Mouse (Mus musculus): ENCODE measurements around the gene Zfyve21. TPM values are rescaled to one million over a fixed set of nuclear protein-coding genes. Genes with fewer than 3 reads are reported as not detected.

Gene Zfyve21
- polyA plus RNA-seq, 1 experiment from 2014 or later, result 39.8 TPM

DNA sequence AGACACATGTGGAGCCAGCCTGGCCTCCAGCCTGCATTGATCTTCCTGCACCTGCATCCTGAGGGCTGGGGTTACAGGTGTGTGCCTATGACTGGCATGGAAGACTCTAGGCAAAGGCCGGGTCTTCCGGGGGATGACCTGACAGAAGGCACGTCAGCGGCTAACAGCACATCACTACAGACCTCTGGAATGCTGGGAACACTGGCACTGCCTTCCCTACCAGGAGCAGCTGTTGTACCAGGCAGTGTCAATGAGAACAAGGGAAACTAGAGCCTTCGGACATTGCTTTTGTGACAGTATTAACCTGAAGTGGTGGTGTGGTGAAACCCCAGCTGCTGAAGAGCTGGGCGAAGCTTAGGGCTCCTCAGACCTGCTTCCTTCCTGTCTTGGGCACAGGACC, 5.2 kb upstream of the Zfyve21 start:
- Histone ChIP-seq H3K4me1 (peaks cover 22% of the 10 kb centered on the region), H3K36me3 (peaks cover 37% of the 10 kb centered on the region), H3K4me2 (no peak overlapping the region), H3K9ac (replicated peaks) (no peak overlapping the region), H3K4me3 (replicated peaks) (no peak overlapping the region), H3K27me3 (replicated peaks) (no peaks in the 10 kb centered on the region), H3K27ac (replicated peaks) (peak overlapping the region; percentile 38; the same call in 1 of the 2 replicates), H3K9me3 (replicated peaks) (no peaks in the 10 kb centered on the region)
- ATAC-seq (ENCODE audit: low FRiP score), result no peak
- 91% methylated on average over 6 of the region's 6 CpGs for WGBS

DNA sequence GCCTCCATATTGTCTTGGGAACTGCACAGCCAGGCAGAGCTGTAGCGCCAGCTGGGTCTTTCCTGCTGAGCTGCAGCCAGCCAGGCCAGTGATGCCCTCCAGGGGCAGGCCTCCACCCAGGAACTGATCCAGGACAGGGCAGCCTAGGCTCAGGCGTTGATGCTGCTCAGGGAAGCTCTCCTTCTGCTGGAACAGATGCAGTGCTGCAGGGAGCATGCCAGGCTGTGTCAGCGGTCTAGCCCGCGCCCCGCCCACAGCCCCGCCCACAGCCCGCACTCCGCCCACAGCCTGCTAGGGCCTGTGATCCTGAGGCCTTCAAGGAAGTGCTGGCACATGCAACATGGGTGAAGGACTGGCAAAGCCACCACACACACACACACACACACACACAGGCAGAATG, 4.2 kb upstream of the Zfyve21 start:
- Histone ChIP-seq H3K4me3 (replicated peaks) (no peak overlapping the region), H3K27ac (replicated peaks) (peak overlapping the region; percentile 38; the same call in 1 of the 2 replicates), H3K27me3 (replicated peaks) (no peaks in the 10 kb centered on the region), H3K4me1 (peaks cover 26% of the 10 kb centered on the region), H3K9ac (replicated peaks) (peak overlapping the region; percentile 3; the same call in 1 of the 2 replicates), H3K9me3 (replicated peaks) (no peaks in the 10 kb centered on the region), H3K4me2 (peak overlapping the region; percentile 26; the same call in 1 of the 2 replicates), H3K36me3 (peaks cover 30% of the 10 kb centered on the region)
- 1% methylated on average over 9 of the region's 9 CpGs for WGBS
- ATAC-seq (ENCODE audit: low FRiP score), result no peak

DNA sequence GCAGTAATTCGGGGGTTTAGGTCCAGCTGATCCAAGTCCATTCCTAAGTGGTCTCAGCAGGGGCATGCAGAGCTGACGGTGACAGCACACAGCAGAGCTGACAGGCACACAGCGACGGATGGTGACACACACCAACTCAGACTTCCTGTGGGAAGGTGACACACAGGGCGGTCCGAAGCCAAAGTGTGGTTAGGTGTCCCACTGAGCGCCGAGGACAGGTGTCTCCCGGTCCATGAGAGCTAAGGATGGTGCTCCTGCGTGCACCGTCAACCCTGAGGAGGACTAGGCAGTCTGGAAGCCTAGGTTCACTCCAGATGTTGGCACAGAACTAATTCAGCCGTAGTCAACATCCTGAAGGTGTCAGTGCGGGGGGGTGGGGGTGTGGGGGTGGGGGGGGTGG, 1.9 kb upstream of the Zfyve21 start:
- peaks cover 49% of the 10 kb centered on the region for H3K4me1 ChIP-seq
- no peak overlapping the region for H3K4me2 ChIP-seq
- H3K4me3 ChIP-seq (replicated peaks), result no peak overlapping the region
- no peaks in the 10 kb centered on the region for H3K27me3 ChIP-seq (replicated peaks)
- peaks cover 14% of the 10 kb centered on the region; the same call in 1 of the 2 replicates for H3K36me3 ChIP-seq
- no peak for ATAC-seq (ENCODE audit: low FRiP score)
- H3K9ac ChIP-seq (replicated peaks), result no peak overlapping the region
- no peak overlapping the region for H3K27ac ChIP-seq (replicated peaks)
- 92% methylated on average over 13 of the region's 13 CpGs for WGBS
- no peaks in the 10 kb centered on the region for H3K9me3 ChIP-seq (replicated peaks)

DNA sequence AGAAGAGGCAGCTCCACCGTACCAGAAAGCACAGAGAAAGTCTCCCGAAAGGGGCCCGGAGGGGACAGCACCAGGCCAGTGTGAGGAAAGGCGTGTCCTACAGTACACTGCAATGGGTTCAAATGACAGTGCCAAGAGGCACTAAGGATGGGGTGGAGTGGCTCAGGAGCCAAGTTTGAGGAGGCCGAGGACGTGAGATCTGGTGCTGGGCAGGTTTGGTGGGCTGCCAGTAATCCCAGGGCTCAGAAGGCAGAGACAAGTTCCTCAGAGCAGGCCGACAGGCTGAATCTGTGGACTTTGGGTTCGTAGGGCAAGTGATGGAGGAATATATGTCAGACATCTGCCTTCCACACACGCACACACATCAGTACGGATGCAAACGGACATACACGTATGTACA, 1.4 kb upstream of the Zfyve21 start:
- peak overlapping the region; percentile 91 for H3K4me3 ChIP-seq (replicated peaks)
- peaks cover 12% of the 10 kb centered on the region; the same call in 1 of the 2 replicates for H3K36me3 ChIP-seq
- H3K9me3 ChIP-seq (replicated peaks), result no peaks in the 10 kb centered on the region
- H3K4me2 ChIP-seq, result peak overlapping the region; percentile 83
- ATAC-seq (ENCODE audit: low FRiP score), result no peak
- H3K27ac ChIP-seq (replicated peaks), result no peak overlapping the region
- WGBS, result 75% methylated on average over 12 of the region's 12 CpGs
- peak overlapping the region; percentile 53; the same call in 1 of the 2 replicates for H3K9ac ChIP-seq (replicated peaks)
- H3K4me1 ChIP-seq, result peaks cover 51% of the 10 kb centered on the region
- H3K27me3 ChIP-seq (replicated peaks), result no peaks in the 10 kb centered on the region

DNA sequence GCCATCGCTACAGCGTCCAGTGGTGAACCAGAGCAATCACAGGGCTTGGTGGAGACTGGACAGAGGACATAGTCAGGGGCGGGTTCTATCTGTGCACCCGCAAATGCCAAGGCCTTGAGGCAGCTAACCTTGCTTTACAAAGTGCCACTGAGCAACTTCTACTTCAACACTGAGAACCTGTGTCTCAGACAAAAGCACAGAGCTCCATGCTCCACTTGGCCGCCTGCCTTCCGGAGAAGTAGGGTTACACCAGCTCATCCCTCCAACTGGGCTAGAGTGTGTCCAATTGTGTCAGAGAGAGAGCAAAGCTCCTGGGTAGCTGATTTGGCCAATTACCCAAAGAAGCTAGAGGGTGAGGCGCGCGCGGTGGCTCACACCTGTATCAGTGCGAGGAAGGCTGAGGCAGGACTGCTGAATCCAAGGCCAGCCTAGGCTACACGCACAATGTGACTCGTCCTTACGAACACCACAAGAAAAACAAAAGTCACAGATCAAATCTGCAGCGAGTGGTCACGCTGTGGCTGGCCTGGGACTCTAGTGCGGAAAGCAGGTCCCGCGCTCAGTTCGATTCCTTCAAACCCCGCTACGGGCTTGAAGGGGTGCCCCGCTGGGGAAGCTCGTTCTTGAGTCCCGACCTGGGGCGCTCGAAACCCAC, 732 bp upstream of the Zfyve21 start:
- ATAC-seq (ENCODE audit: low FRiP score), result 0 out of 2 replicates have a peak, but pooled peaks have one; percentile 0
- H3K27me3 ChIP-seq (replicated peaks), result no peaks in the 10 kb centered on the region
- no peaks in the 10 kb centered on the region for H3K9me3 ChIP-seq (replicated peaks)
- H3K4me2 ChIP-seq, result peak overlapping the region; percentile 83
- H3K9ac ChIP-seq (replicated peaks), result peak overlapping the region; percentile 53
- no peak overlapping the region for H3K27ac ChIP-seq (replicated peaks)
- peaks cover 7% of the 10 kb centered on the region; the same call in 1 of the 2 replicates for H3K36me3 ChIP-seq
- H3K4me1 ChIP-seq, result peaks cover 51% of the 10 kb centered on the region
- WGBS, result 5% methylated on average over 27 of the region's 27 CpGs
- H3K4me3 ChIP-seq (replicated peaks), result peak overlapping the region; percentile 91

DNA sequence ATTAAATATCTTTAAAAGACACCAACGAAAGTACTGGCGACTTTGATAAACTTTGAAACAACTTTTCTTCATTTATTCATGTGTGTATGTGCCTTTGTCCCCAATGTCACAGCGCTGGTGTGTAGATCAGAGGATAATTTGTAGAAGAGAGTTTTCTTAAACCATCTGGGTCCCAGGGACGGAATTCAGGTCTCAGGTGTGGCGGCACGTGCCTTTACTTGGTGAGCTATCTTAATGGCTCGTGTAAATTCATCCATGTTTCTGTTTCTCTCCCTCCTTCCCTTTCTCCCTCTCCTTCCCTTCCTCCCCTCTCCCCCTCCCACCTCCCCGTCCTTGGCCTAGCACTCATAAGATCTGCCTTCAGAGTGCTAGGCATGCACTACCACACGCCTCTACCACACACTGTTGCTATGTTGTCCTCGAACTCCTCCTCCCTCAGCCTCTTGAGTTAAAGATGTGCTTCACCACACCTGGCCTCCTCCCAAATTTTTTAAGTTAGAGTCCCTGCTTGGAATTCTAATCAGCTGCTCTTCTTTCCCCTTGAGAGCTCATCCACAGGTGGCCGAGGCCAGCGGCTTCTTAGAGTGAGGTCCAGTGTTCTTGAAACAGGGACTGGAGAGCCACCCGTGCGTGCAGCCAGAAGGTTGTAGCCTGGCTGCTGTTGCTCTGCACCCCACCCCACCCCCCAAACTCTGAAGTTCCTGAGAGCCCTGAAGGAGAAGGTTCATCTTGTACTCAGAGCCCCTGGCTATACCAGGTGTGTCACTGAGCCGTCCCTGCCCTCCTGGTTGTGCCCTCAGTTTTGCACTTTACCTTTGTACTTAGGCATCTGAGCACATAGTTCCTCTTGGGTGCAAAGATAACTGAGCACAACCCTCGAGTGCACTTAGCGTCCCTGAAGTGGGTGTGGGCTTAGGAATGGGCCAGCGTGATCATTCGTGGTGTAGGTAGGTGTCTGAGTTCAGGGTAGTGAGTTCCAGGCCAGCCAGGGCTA, 1.1 kb downstream of the Zfyve21 start:
- no peaks in the 10 kb centered on the region for H3K9me3 ChIP-seq (replicated peaks)
- no peak for ATAC-seq (ENCODE audit: low FRiP score)
- H3K27me3 ChIP-seq (replicated peaks), result no peaks in the 10 kb centered on the region
- H3K27ac ChIP-seq (replicated peaks), result peak overlapping the region; percentile 87
- peaks cover 43% of the 10 kb centered on the region for H3K4me1 ChIP-seq
- H3K4me3 ChIP-seq (replicated peaks), result peak overlapping the region; percentile 91
- H3K36me3 ChIP-seq, result no peaks in the 10 kb centered on the region
- H3K4me2 ChIP-seq, result peak overlapping the region; percentile 95
- WGBS, result 30% methylated on average over 19 of the region's 19 CpGs
- peak overlapping the region; percentile 72 for H3K9ac ChIP-seq (replicated peaks)

DNA sequence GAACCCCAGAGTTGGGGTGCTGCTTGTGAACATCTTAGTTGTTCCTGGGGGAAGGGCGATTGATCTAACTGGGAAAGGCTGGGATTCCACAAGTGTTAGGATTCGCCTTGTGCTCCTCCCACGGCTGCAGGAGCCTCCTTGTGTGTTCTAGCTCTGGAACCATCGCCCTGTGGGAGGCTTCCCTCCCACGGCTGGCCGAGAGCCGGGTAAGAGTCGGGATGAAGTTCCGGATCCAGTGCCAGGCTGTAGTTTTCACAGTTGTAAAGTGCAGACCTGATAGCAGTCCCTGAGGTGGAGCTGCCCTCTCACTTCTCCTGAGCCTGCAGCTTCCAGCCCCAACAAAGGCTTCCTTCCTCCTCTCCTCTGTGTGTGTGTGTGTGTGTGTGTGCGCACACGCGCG, 2.6 kb downstream of the Zfyve21 start:
- H3K4me1 ChIP-seq, result peaks cover 43% of the 10 kb centered on the region
- no peaks in the 10 kb centered on the region for H3K36me3 ChIP-seq
- ATAC-seq (ENCODE audit: low FRiP score), result no peak
- H3K9ac ChIP-seq (replicated peaks), result no peak overlapping the region
- no peaks in the 10 kb centered on the region for H3K9me3 ChIP-seq (replicated peaks)
- H3K27ac ChIP-seq (replicated peaks), result no peak overlapping the region
- H3K4me2 ChIP-seq, result peak overlapping the region; percentile 95
- peak overlapping the region; percentile 8; the same call in 1 of the 2 replicates for H3K4me3 ChIP-seq (replicated peaks)
- 61% methylated on average over 13 of the region's 13 CpGs for WGBS
- H3K27me3 ChIP-seq (replicated peaks), result no peaks in the 10 kb centered on the region

DNA sequence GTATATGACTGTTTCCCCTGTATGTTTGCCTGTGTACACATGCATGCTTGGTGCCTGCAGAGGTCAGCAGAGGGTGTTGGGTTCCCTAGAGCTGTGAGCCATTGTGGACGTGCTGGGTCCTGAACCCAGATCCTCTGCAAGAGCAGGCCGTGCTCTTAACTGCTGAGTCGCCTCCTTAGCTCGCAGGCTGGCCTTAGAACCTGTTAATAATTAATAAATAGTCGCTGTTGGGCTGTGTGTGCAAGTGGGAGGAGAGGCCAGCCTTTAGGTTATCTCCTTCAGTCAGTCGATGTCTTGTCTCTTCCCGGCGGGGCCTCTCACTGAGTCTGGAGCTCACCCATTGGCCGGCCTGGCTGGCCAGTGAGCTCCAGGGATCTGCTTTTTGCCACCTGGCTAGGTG, 3.0 kb downstream of the Zfyve21 start:
- H3K27me3 ChIP-seq (replicated peaks), result no peaks in the 10 kb centered on the region
- H3K36me3 ChIP-seq, result no peaks in the 10 kb centered on the region
- no peak overlapping the region for H3K27ac ChIP-seq (replicated peaks)
- WGBS, result 66% methylated on average over 9 of the region's 9 CpGs
- no peak overlapping the region for H3K9ac ChIP-seq (replicated peaks)
- H3K9me3 ChIP-seq (replicated peaks), result no peaks in the 10 kb centered on the region
- H3K4me2 ChIP-seq, result peak overlapping the region; percentile 95; the same call in 1 of the 2 replicates
- ATAC-seq (ENCODE audit: low FRiP score), result no peak
- peaks cover 43% of the 10 kb centered on the region for H3K4me1 ChIP-seq
- no peak overlapping the region for H3K4me3 ChIP-seq (replicated peaks)

DNA sequence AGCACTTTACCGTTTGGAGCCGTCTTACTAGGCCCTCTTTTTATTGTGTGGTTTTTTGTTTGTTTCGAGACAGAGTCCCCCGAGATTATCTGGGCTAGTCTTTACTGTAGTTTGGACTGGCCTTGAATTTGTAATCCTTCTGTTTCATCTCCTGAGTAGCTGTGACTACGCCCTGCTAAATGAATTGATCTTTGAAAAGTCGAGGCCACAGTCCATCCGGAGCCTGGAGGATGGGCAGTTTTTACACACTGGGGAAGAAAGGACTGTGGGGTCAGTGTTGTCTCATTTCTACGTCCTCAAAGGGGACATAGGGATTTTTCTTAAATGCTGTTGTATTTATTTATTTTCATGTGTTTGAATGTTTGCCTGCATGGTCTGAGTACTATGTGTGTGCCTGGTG, 4.0 kb downstream of the Zfyve21 start:
- H3K4me1 ChIP-seq, result peaks cover 41% of the 10 kb centered on the region
- WGBS, result 90% methylated on average over 8 of the region's 8 CpGs
- H3K27ac ChIP-seq (replicated peaks), result no peak overlapping the region
- H3K9ac ChIP-seq (replicated peaks), result no peak overlapping the region
- no peaks in the 10 kb centered on the region for H3K36me3 ChIP-seq
- H3K9me3 ChIP-seq (replicated peaks), result no peaks in the 10 kb centered on the region
- no peaks in the 10 kb centered on the region for H3K27me3 ChIP-seq (replicated peaks)
- no peak overlapping the region for H3K4me2 ChIP-seq
- no peak overlapping the region for H3K4me3 ChIP-seq (replicated peaks)
- ATAC-seq (ENCODE audit: low FRiP score), result no peak

DNA sequence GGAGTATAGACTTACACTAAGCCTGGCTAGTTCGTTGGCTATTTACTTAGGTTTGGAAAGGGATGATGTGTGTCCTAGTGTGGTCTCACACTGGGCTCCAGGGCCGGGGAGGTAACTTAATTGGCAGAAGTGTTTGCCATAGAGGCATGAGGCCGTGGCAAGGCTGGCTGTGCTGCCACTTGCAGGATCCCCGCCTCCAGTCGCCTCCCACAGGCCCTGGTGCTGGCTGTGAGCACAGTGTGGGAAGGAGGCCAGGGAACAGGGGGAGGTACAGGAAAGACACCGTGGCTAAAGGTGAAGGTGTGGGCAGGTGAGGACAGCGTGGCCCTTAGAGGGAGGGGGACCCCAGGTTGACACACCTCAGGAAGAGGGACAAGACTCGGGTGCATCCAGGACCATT, 6.0 kb downstream of the Zfyve21 start:
- Histone ChIP-seq H3K36me3 (peaks cover 9% of the 10 kb centered on the region), H3K27ac (replicated peaks) (no peak overlapping the region), H3K9ac (replicated peaks) (no peak overlapping the region), H3K4me3 (replicated peaks) (no peak overlapping the region), H3K4me2 (no peak overlapping the region), H3K9me3 (replicated peaks) (no peaks in the 10 kb centered on the region), H3K4me1 (peaks cover 29% of the 10 kb centered on the region), H3K27me3 (replicated peaks) (no peaks in the 10 kb centered on the region)
- no peak for ATAC-seq (ENCODE audit: low FRiP score)
- WGBS, result 86% methylated on average over 8 of the region's 8 CpGs

DNA sequence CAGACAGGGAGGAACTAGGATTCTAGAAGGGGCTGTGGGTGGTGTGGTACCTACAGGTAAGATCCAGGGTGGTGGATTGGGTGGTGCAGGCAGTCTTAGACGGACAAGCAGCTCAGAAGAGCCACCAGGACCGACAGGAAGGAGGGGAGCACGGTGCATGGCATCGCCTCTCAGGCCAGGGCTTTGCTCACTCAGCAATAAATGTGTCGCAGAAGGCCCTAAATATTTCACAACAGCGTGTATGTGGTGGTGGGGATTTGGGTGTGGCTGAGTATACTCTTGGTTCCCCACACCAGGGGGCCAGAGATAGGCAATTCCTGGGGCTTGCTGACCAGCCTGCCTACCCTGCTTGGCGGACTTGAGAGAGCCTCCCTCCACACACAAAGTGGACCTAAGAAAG, 6.7 kb downstream of the Zfyve21 start:
- Histone ChIP-seq H3K4me1 (peaks cover 21% of the 10 kb centered on the region), H3K4me2 (no peak overlapping the region), H3K4me3 (replicated peaks) (no peak overlapping the region), H3K9me3 (replicated peaks) (no peaks in the 10 kb centered on the region), H3K36me3 (peaks cover 16% of the 10 kb centered on the region), H3K27me3 (replicated peaks) (no peaks in the 10 kb centered on the region), H3K9ac (replicated peaks) (no peak overlapping the region), H3K27ac (replicated peaks) (no peak overlapping the region)
- 82% methylated on average over 7 of the region's 7 CpGs for WGBS
- ATAC-seq (ENCODE audit: low FRiP score), result no peak
